Mouse (Mus musculus): Measurements from ENCODE around the gene Ksr1. TPM values are rescaled to one million over a fixed set of nuclear protein-coding genes. Genes with fewer than 3 reads are reported as not detected.
A peak's percentile ranks its signal among the peaks of the same experiment; 100 is the strongest.

Gene Ksr1
- polyA plus RNA-seq, 1 experiment from 2014 or later = 6.0 TPM

DNA sequence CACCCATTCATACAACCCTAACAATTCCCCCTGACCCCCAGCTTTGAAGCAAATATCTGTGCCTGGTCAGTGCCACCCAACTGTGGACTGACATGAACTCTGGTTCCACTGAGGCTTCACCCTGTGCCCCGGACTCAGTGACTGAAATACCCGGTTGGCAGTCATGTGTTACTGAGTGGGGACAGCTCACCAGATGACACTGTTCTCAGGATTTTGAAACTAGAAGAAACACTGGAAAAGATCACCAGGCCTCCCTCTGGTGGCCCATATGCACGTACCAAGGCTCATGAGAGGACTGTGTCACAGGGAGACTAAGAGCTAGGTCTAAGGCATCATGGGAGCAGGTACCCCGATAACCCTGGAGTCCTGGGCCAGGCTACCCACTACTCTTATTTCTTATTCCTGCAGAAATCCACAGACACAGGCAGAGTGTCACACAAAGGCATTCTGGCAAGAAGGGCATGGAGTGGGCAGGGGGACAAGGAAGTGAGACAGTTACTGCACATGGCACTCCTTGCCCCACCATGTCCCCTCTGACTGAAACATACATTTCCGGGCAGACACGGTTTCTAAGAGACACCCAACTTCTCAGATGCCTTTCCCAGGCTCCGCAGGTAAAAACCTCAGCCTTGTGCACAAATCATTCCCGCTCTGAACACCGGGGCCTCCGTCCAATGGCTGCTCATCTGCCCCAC lies 34.2 kb downstream of the Ksr1 start:
- no peak overlapping the region for H3K4me2 ChIP-seq (ENCODE audit: low read length)
- H3K9ac ChIP-seq (ENCODE audit: low read length) = no peak overlapping the region
- whole genome bisulfite sequencing = 81% methylated on average over 10 of the region's 10 CpGs
- ATAC-seq (replicated peaks; ENCODE audit: low FRiP score, low TSS enrichment, low read depth) (peak; percentile 49), DNase-seq (ENCODE audit: low spot score) (no peak)
- H3K27ac ChIP-seq (ENCODE audit: low read depth) = no peak overlapping the region
- no peaks in the 10 kb centered on the region for H3K27me3 ChIP-seq (replicated peaks; ENCODE audit: control insufficient read depth, insufficient read depth, low read length)
- H3K4me1 ChIP-seq (replicated peaks; ENCODE audit: control insufficient read depth, insufficient read depth, low read length) = peaks cover 8% of the 10 kb centered on the region
- H3K4me3 ChIP-seq (ENCODE audit: low read depth, low read length) = no peak overlapping the region
- no peaks in the 10 kb centered on the region for H3K36me3 ChIP-seq (ENCODE audit: control insufficient read depth, insufficient read depth, low read length)
- H3K9me3 ChIP-seq (ENCODE audit: control insufficient read depth, low read length) = no peaks in the 10 kb centered on the region

- no peaks in the 10 kb centered on the region for H3K36me3 ChIP-seq (ENCODE audit: control insufficient read depth, insufficient read depth, low read length)
- H3K4me3 ChIP-seq (ENCODE audit: low read depth, low read length) = no peak overlapping the region
- ATAC-seq (replicated peaks; ENCODE audit: low FRiP score, low TSS enrichment, low read depth) (no peak), DNase-seq (ENCODE audit: low spot score) (no peak)
- no peak overlapping the region for H3K9ac ChIP-seq (ENCODE audit: low read length)
- H3K9me3 ChIP-seq (ENCODE audit: control insufficient read depth, low read length) = no peaks in the 10 kb centered on the region
- WGBS = 62% methylated on average over 4 of the region's 4 CpGs
- no peak overlapping the region for H3K27ac ChIP-seq (ENCODE audit: low read depth)
- no peak overlapping the region for H3K4me2 ChIP-seq (ENCODE audit: low read length)
- peaks cover 8% of the 10 kb centered on the region for H3K4me1 ChIP-seq (replicated peaks; ENCODE audit: control insufficient read depth, insufficient read depth, low read length)
- H3K27me3 ChIP-seq (replicated peaks; ENCODE audit: control insufficient read depth, insufficient read depth, low read length) = no peaks in the 10 kb centered on the region
Observed at GRCm38 (mm10) chr11:79110446-79110845, 35.8 kb downstream of the Ksr1 start.

DNA sequence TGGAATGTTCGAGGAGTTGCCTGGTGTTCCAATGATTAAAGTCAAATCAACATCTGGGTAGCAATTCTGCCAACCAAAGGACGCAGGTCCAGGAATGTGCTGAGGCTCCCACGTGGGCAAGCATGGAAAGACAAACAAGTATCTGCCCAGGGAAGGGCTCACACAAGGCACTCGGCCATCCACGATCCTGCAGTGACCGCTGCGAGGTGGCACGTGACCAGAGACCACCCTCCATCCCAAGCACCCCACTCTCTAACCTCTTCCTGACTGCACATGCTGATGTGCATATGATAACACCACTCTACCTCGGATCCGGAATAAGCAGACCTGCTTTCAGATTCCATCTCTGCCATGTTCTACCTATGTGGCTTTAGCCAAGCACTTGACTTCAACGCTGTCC lies 38.3 kb downstream of the Ksr1 start:
- no peak for DNase-seq (ENCODE audit: low spot score)
- WGBS = 93% methylated on average over 11 of the region's 11 CpGs
- no peak overlapping the region for H3K9ac ChIP-seq (ENCODE audit: low read length)
- H3K9me3 ChIP-seq (ENCODE audit: control insufficient read depth, low read length) = no peaks in the 10 kb centered on the region
- ATAC-seq (replicated peaks; ENCODE audit: low FRiP score, low TSS enrichment, low read depth) = no peak
- H3K4me1 ChIP-seq (replicated peaks; ENCODE audit: control insufficient read depth, insufficient read depth, low read length) = peaks cover 22% of the 10 kb centered on the region
- H3K27ac ChIP-seq (ENCODE audit: low read depth) = no peak overlapping the region
- H3K4me2 ChIP-seq (ENCODE audit: low read length) = no peak overlapping the region
- H3K4me3 ChIP-seq (ENCODE audit: low read depth, low read length) = no peak overlapping the region
- no peaks in the 10 kb centered on the region for H3K27me3 ChIP-seq (replicated peaks; ENCODE audit: control insufficient read depth, insufficient read depth, low read length)
- no peaks in the 10 kb centered on the region for H3K36me3 ChIP-seq (ENCODE audit: control insufficient read depth, insufficient read depth, low read length)

DNA sequence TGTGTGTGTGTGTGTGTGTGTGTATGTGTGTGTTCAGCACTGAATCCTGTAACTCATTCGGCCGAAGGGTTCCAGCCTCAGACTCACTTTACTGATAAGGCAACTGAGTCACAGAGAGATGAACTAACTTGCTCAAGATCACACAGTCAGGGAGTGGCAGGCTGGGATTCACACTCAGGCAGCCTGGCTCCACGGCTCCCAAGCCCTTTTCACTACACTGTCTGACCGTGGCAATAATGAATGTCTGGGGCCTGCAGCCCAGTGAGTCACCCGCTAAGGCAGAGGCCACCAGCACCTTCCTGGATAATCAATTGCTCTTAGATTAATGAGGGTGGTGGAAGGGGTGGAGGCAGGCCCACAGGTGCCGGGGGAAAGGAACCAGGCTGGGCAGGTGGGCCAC lies 41.2 kb downstream of the Ksr1 start:
- no peak for ATAC-seq (replicated peaks; ENCODE audit: low FRiP score, low TSS enrichment, low read depth)
- Histone ChIP-seq H3K4me2 (ENCODE audit: low read length) (no peak overlapping the region), H3K4me3 (ENCODE audit: low read depth, low read length) (no peak overlapping the region), H3K36me3 (ENCODE audit: control insufficient read depth, insufficient read depth, low read length) (no peaks in the 10 kb centered on the region), H3K9me3 (ENCODE audit: control insufficient read depth, low read length) (no peaks in the 10 kb centered on the region), H3K9ac (ENCODE audit: low read length) (no peak overlapping the region), H3K27ac (ENCODE audit: low read depth) (no peak overlapping the region), H3K27me3 (replicated peaks; ENCODE audit: control insufficient read depth, insufficient read depth, low read length) (no peaks in the 10 kb centered on the region), H3K4me1 (replicated peaks; ENCODE audit: control insufficient read depth, insufficient read depth, low read length) (peaks cover 21% of the 10 kb centered on the region)
- 65% methylated on average over 6 of the region's 6 CpGs for WGBS
- DNase-seq (ENCODE audit: low spot score) = no peak

DNA sequence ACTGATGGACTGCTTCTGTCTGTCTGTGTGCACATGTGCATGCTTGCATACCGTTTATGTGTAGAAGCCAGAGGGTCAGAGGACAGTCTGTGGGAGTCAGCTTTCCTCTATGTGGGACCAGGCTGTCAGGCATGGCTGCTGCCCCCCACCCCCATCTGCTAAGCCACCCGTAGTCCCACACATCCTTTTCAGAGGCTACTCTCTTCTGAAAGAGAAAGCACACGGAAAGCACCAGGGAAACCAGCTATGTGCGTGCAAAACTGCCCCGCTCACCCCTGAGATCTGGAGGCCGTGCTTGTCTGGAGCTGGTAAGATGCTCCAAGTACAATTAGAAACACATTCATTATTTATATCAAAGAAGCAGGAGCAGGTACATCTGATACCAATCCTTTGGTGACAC lies 41.7 kb downstream of the Ksr1 start:
- no peak overlapping the region for H3K4me3 ChIP-seq (ENCODE audit: low read depth, low read length)
- ATAC-seq (replicated peaks; ENCODE audit: low FRiP score, low TSS enrichment, low read depth) (no peak), DNase-seq (ENCODE audit: low spot score) (no peak)
- no peaks in the 10 kb centered on the region for H3K36me3 ChIP-seq (ENCODE audit: control insufficient read depth, insufficient read depth, low read length)
- 71% methylated on average over 6 of the region's 6 CpGs for WGBS
- H3K4me1 ChIP-seq (replicated peaks; ENCODE audit: control insufficient read depth, insufficient read depth, low read length) = peaks cover 21% of the 10 kb centered on the region
- no peaks in the 10 kb centered on the region for H3K27me3 ChIP-seq (replicated peaks; ENCODE audit: control insufficient read depth, insufficient read depth, low read length)
- no peak overlapping the region for H3K27ac ChIP-seq (ENCODE audit: low read depth)
- no peak overlapping the region for H3K9ac ChIP-seq (ENCODE audit: low read length)
- H3K4me2 ChIP-seq (ENCODE audit: low read length) = no peak overlapping the region
- H3K9me3 ChIP-seq (ENCODE audit: control insufficient read depth, low read length) = no peaks in the 10 kb centered on the region

GRCm38 (mm10) chr11:79104096-79104495 lies 42.1 kb downstream of the Ksr1 start:
- no peaks in the 10 kb centered on the region for H3K9me3 ChIP-seq (ENCODE audit: control insufficient read depth, low read length)
- H3K9ac ChIP-seq (ENCODE audit: low read length) = no peak overlapping the region
- H3K36me3 ChIP-seq (ENCODE audit: control insufficient read depth, insufficient read depth, low read length) = no peaks in the 10 kb centered on the region
- 89% methylated on average over 11 of the region's 11 CpGs for WGBS
- H3K4me2 ChIP-seq (ENCODE audit: low read length) = no peak overlapping the region
- no peak for ATAC-seq (replicated peaks; ENCODE audit: low FRiP score, low TSS enrichment, low read depth)
- no peak overlapping the region for H3K4me3 ChIP-seq (ENCODE audit: low read depth, low read length)
- no peak for DNase-seq (ENCODE audit: low spot score)
- no peaks in the 10 kb centered on the region for H3K27me3 ChIP-seq (replicated peaks; ENCODE audit: control insufficient read depth, insufficient read depth, low read length)
- peaks cover 24% of the 10 kb centered on the region for H3K4me1 ChIP-seq (replicated peaks; ENCODE audit: control insufficient read depth, insufficient read depth, low read length)
- no peak overlapping the region for H3K27ac ChIP-seq (ENCODE audit: low read depth)

- no peak overlapping the region for H3K27ac ChIP-seq (ENCODE audit: low read depth)
- H3K9ac ChIP-seq (ENCODE audit: low read length) = no peak overlapping the region
- DNase-seq (ENCODE audit: low spot score) (no peak), ATAC-seq (replicated peaks; ENCODE audit: low FRiP score, low TSS enrichment, low read depth) (0 out of 2 replicates have a peak, but pooled peaks have one; percentile 42)
- WGBS = 43% methylated on average over 5 of the region's 5 CpGs
- H3K4me3 ChIP-seq (ENCODE audit: low read depth, low read length) = no peak overlapping the region
- no peaks in the 10 kb centered on the region for H3K27me3 ChIP-seq (replicated peaks; ENCODE audit: control insufficient read depth, insufficient read depth, low read length)
- H3K4me1 ChIP-seq (replicated peaks; ENCODE audit: control insufficient read depth, insufficient read depth, low read length) = peaks cover 29% of the 10 kb centered on the region
- H3K4me2 ChIP-seq (ENCODE audit: low read length) = no peak overlapping the region
- H3K9me3 ChIP-seq (ENCODE audit: control insufficient read depth, low read length) = no peaks in the 10 kb centered on the region
- H3K36me3 ChIP-seq (ENCODE audit: control insufficient read depth, insufficient read depth, low read length) = no peaks in the 10 kb centered on the region
Observed at GRCm38 (mm10) chr11:79103461-79103869, 42.7 kb downstream of the Ksr1 start.

- H3K4me1 ChIP-seq (replicated peaks; ENCODE audit: control insufficient read depth, insufficient read depth, low read length) = peaks cover 31% of the 10 kb centered on the region
- H3K9ac ChIP-seq (ENCODE audit: low read length) = no peak overlapping the region
- H3K27ac ChIP-seq (ENCODE audit: low read depth) = no peak overlapping the region
- H3K4me3 ChIP-seq (ENCODE audit: low read depth, low read length) = no peak overlapping the region
- no peaks in the 10 kb centered on the region for H3K27me3 ChIP-seq (replicated peaks; ENCODE audit: control insufficient read depth, insufficient read depth, low read length)
- WGBS = 78% methylated on average over 4 of the region's 4 CpGs
- no peak overlapping the region for H3K4me2 ChIP-seq (ENCODE audit: low read length)
- no peaks in the 10 kb centered on the region for H3K9me3 ChIP-seq (ENCODE audit: control insufficient read depth, low read length)
- DNase-seq (ENCODE audit: low spot score) (no peak), ATAC-seq (replicated peaks; ENCODE audit: low FRiP score, low TSS enrichment, low read depth) (no peak)
- no peaks in the 10 kb centered on the region for H3K36me3 ChIP-seq (ENCODE audit: control insufficient read depth, insufficient read depth, low read length)
Observed at GRCm38 (mm10) chr11:79102280-79102679, 43.9 kb downstream of the Ksr1 start.

DNA sequence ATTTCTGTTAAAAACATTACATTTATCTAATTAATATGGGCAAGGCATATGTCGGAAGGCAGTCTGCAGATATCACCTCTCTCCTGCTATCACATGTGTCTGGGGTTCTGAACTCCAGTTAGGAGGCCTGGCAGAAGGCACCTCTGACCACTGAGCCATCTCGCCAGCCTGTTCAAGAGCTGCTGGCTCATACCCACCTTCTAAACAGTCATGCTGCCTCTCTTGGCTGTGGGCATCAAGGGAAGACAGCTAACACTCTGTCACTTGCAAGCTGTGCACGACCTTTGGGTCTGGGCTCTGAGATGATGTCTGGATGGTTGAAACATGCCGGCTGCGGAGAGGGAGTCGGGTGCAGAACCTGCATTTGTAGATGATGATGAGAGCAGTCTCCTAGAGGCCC lies 44.6 kb downstream of the Ksr1 start:
- no peak for ATAC-seq (replicated peaks; ENCODE audit: low FRiP score, low TSS enrichment, low read depth)
- no peak overlapping the region for H3K4me2 ChIP-seq (ENCODE audit: low read length)
- 92% methylated on average over 6 of the region's 6 CpGs for WGBS

More for the DNA sequence above, 44.6 kb downstream of the Ksr1 start:
- Histone ChIP-seq H3K9me3 (ENCODE audit: control insufficient read depth, low read length) (no peaks in the 10 kb centered on the region), H3K4me3 (ENCODE audit: low read depth, low read length) (no peak overlapping the region), H3K36me3 (ENCODE audit: control insufficient read depth, insufficient read depth, low read length) (no peaks in the 10 kb centered on the region), H3K27me3 (replicated peaks; ENCODE audit: control insufficient read depth, insufficient read depth, low read length) (no peaks in the 10 kb centered on the region), H3K9ac (ENCODE audit: low read length) (no peak overlapping the region), H3K27ac (ENCODE audit: low read depth) (no peak overlapping the region), H3K4me1 (replicated peaks; ENCODE audit: control insufficient read depth, insufficient read depth, low read length) (peaks cover 36% of the 10 kb centered on the region)
- DNase-seq (ENCODE audit: low spot score) = no peak
